Mouse (Mus musculus) MN1 (cell line): ENCODE results near the gene Sumo1.

Source experiments
- DNase-seq: peaks from one replicate; pipeline ENCODE4 v3.0.0-alpha.2; 2016; ENCODE audit warnings: low spot score

Gene Sumo1

DNA sequence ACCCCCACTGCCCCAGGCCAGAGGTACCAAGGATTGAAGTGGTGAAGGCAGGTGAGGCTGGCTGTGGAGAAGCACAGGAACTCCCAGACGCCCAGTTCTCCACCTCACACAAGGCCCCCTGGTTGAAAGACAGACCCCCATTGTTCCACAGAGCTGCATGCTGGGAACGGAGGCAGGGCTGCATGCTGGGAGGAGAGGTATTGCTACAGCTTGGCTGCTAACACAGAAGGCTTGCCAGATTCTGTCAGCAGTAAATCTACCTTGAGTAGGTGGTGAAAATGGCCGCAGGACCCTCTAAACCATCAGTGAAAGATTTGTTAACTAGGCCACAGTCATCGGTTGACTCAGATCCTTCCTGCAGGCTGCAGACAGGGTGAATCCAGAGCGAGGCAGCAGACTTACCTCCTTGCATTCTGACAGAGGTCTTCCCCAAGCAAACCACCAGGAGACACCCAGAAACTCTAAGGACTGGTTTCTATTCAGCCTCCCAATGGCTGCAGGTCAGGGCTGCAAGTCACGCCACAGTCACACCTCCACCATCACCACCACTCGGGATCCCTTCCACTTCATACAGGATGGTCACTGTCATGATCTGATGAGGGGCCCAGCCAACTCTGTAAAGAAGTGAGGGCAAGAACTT is 121.5 kb downstream of the Sumo1 start:
- no peak for DNase-seq

DNA sequence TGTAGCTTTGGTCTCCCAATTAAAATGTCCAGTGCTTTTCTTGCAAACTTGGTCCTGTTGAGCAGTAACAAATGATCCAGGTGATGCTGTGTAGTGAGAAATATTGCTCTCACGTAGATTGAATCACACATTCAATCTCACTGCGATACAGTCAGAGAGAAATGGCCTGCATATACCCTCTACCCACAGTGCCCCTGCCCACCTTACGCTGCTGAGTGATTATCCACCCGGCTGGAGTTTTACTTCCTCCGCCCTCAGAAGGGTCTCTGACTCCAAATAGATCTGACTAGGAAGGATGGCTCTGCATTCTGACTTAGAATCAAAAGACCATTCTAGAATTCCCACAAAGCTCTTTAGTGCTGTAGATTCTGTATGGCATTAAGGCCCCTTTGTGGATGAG is 122.1 kb downstream of the Sumo1 start:
- no peak for DNase-seq

DNA sequence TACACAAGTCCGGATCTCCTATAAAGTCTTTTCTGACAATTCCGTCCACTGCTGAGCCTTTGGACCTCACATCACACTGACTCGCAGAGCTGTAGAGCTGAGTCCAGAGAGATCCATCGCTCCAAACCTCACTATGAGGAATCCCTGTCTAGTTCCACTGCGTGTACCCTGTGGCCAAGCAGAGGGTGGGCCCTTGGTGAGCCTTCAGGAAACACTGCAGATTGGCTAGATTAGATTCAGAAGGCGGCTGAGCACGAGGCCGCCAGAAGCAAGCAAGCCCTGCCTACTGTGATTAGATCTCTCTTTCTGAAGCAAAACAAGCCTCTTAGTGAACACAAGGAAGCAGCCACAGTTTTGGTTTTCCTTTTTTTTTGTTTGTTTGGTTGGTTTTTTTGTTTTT is 126.7 kb downstream of the Sumo1 start:
- no peak for DNase-seq

DNA sequence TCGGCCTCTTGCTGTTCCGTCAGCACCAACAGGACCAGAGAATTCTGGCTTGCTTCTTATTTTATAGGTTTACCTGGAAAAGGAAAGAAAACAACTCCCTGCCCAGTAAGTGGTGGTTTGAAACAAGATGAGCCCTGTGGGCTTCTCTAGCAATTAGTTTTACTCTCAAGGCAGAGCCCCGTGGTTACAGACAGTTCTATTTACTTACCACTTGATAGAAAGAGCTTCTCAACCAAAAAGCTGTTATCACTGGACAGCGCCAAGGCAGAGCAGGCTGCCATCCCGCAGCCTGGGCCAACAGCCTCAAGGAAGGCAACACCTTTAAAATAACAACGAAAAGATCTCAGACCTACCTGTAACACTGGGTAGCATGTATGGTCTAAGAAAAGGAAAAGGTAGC is 128.4 kb downstream of the Sumo1 start:
- no peak for DNase-seq

DNA sequence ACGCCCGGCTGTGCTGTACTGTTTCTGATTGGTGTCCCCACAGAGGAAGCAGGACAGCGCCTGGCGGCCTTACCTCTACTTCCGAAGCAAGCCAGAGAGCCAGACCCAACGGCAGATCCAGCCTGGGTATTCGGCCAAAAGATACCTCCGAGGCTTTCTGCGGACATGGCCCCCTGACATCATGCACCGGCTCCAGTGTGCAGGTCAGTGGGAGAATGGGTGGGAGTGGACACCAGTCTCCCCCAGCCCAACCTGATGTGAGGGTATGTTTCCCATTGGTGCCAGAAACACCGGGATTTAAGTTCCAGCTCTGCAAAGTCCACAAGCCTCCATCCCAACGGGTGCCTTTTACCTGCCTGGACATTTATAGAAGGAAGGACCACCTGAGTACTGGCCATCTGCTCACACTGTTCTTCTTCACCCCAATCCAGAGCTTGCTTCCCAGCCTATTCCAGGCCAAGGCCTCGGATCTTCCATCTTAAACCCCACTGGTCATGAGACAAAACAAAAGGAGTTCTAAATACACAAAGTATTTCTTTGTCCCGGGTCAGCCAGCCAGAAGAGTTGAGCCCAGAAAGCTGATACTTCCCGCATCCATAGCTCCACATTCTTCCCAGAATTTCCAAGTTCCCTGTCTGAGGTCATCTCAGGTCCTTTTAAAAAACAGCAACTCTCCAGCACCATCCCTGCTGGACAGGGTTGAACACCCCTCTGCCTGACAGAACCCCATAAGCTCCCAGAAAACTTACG is 129.2 kb downstream of the Sumo1 start:
- DNase-seq: no peak

DNA sequence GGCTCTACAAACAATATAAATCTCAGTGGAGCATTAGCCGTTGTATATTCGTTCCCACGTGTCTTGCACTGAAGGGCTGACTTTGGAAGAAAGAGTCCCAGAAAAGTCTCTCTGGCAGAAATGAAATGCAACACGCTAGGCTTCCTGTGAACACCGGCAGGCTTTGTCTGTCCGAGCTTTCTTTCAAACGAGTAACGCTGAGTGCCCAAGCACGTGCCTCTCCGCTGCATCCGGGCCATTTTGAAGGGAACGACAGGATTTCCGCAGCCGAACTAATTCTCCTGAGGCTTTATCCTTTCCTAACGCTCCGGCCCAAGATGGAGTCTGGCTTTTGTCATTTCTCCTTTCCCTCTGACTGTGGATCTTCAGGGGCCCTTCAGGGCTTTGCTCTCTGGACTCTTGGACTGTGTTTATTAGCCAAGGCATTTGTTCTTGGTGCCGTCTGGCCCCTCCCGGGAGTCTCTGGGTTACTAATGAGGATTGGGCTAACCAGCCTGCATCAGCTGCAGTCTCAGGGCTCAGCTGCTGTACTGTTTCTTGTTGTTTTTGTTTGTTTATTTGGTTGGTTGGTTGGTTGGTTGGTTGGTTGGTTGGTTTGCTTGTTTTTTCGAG is 130.0 kb downstream of the Sumo1 start:
- no peak for DNase-seq

DNA sequence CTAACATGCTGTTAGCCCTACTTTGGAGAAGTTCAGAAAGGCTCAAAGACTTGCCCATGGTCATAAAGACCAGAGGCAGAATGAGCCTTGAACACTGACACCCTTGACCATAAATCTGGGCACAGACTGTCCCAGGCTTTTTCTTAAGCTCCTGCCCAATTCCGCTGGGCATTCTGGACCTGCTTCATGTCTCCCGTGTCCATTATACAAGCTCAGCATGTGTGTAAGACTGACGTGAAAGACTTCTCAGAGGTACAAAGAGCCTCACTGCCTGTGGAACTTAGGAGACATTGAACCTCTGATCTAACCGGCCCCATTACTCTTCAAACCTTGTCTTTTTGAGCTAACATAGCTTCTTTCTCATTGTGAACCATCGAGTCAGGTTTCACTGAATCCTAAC is 132.3 kb downstream of the Sumo1 start:
- no peak for DNase-seq
